Comparison of ENCODE assay signal across 30 mouse cellular contexts in genomic region chr9:46144976-46145375, GRCm38 (mm10).
A peak's percentile ranks its signal among the peaks of the same experiment; 100 is the strongest.
DNase-seq lines count a peak whose midpoint lies in the region; ATAC-seq and TF ChIP-seq lines count a peak whose summit lies in the region.
"Had no signal": no experiment of that assay in that cellular context is flagged by ENCODE, and none has a peak within 500 bp of the region (broad histone marks: within the 10 kb centered on the region; RNA-seq: fewer than 3 reads in every experiment).

No protein-coding gene starts in this region.

- ATAC-seq in megakaryocyte progenitor cell, adult 5-6 weeks (replicated peaks; ENCODE audit: poor library complexity) = 0 out of 2 replicates have a peak, but pooled peaks have one; percentile 35
- no peak for ATAC-seq in midbrain, postnatal 0 days (ENCODE audit: low FRiP score)
- no peak for ATAC-seq in kidney, embryonic 14.5 days (ENCODE audit: low FRiP score, low TSS enrichment)
- ATAC-seq: forebrain, embryonic 14.5 days; forebrain, postnatal 0 days; intestine, embryonic 15.5 days; Patski had no signal

- TF ChIP-seq CTCF in thymus, adult 2 months (IDR thresholded peaks at IDR 0.05; ENCODE audit: borderline replicate concordance, control insufficient read depth, extremely low read depth, insufficient read depth, low read length, poor library complexity) = no peak
- TF ChIP-seq CTCF in midbrain, postnatal 0 days (IDR thresholded peaks at IDR 0.05) = no peak

- no peak overlapping the region for H3K27ac ChIP-seq in thymus, adult 2 months (ENCODE audit: control insufficient read depth, insufficient read depth, low read length)
- H3K27ac ChIP-seq in midbrain, postnatal 0 days (ENCODE audit: low read depth, low read length) = no peak overlapping the region
- H3K27ac ChIP-seq in kidney, embryonic 14.5 days (ENCODE audit: low read depth, low read length) = no peak overlapping the region
- H3K27ac ChIP-seq: gastrocnemius, adult 2 months; heart, embryonic 10.5 days; heart, embryonic 13.5 days; hindbrain, embryonic 12.5 days; hindbrain, embryonic 15.5 days; intestine, embryonic 15.5 days had no signal

- 50% methylated on average over 6 of the region's 6 CpGs for WGBS in thymus, adult 2 months
- WGBS in midbrain, postnatal 0 days = 75% methylated on average over 6 of the region's 6 CpGs
- WGBS in kidney, embryonic 14.5 days = 88% methylated on average over 6 of the region's 6 CpGs

- H3K4me2 ChIP-seq in midbrain, postnatal 0 days (ENCODE audit: low read depth, low read length, poor library complexity, severe bottlenecking) = no peak overlapping the region
- no peak overlapping the region for H3K4me2 ChIP-seq in kidney, embryonic 14.5 days (replicated peaks; ENCODE audit: low read depth, low read length)
- H3K4me2 ChIP-seq: heart, embryonic 13.5 days; hindbrain, embryonic 12.5 days; hindbrain, embryonic 15.5 days; intestine, embryonic 15.5 days had no signal

- H3K4me3 ChIP-seq in thymus, adult 2 months (ENCODE audit: control insufficient read depth, insufficient read depth, low read length) = no peak overlapping the region
- no peak overlapping the region for H3K4me3 ChIP-seq in midbrain, postnatal 0 days (ENCODE audit: low read depth, low read length)
- H3K4me3 ChIP-seq in kidney, embryonic 14.5 days (ENCODE audit: low read length) = no peak overlapping the region
- H3K4me3 ChIP-seq: gastrocnemius, adult 2 months; heart, embryonic 10.5 days; heart, embryonic 13.5 days; hindbrain, embryonic 12.5 days; hindbrain, embryonic 15.5 days; intestine, embryonic 15.5 days had no signal

- no peak for TF ChIP-seq POLR2A in thymus, adult 2 months (IDR thresholded peaks at IDR 0.05; ENCODE audit: control insufficient read depth, extremely low read depth, insufficient read depth, low read length, poor library complexity)

- no peak overlapping the region for H3K9ac ChIP-seq in midbrain, postnatal 0 days (replicated peaks; ENCODE audit: low read length, poor library complexity, severe bottlenecking)
- H3K9ac ChIP-seq in kidney, embryonic 14.5 days (ENCODE audit: low read depth, low read length) = no peak overlapping the region
- H3K9ac ChIP-seq: forebrain, postnatal 0 days; heart, embryonic 13.5 days; hindbrain, embryonic 12.5 days; hindbrain, embryonic 15.5 days; intestine, embryonic 15.5 days had no signal

- no peaks in the 10 kb centered on the region for H3K36me3 ChIP-seq in thymus, adult 2 months (ENCODE audit: control insufficient read depth, insufficient read depth, low read length)
- H3K36me3 ChIP-seq in splenic B cell, adult 2 months (ENCODE audit: control insufficient read depth, insufficient read depth, low read length, poor library complexity, severe bottlenecking) = no peaks in the 10 kb centered on the region
- no peaks in the 10 kb centered on the region for H3K36me3 ChIP-seq in midbrain, postnatal 0 days (ENCODE audit: insufficient read depth, low read length)
- no peaks in the 10 kb centered on the region for H3K36me3 ChIP-seq in kidney, embryonic 14.5 days (ENCODE audit: control insufficient read depth, insufficient read depth, low read length)
- H3K36me3 ChIP-seq: heart, embryonic 13.5 days; hindbrain, embryonic 12.5 days; hindbrain, embryonic 15.5 days; intestine, embryonic 15.5 days had no signal

- H3K27me3 ChIP-seq in thymus, adult 2 months (ENCODE audit: control insufficient read depth, insufficient read depth, low read length) = no peaks in the 10 kb centered on the region
- no peaks in the 10 kb centered on the region for H3K27me3 ChIP-seq in splenic B cell, adult 2 months (ENCODE audit: control insufficient read depth, insufficient read depth, low read length, poor library complexity, severe bottlenecking)
- H3K27me3 ChIP-seq in midbrain, postnatal 0 days (ENCODE audit: insufficient read depth, low read length) = no peaks in the 10 kb centered on the region
- H3K27me3 ChIP-seq in kidney, embryonic 14.5 days (ENCODE audit: control insufficient read depth, insufficient read depth, low read length) = no peaks in the 10 kb centered on the region
- H3K27me3 ChIP-seq: CH12.LX; heart, embryonic 13.5 days; hindbrain, embryonic 12.5 days; hindbrain, embryonic 15.5 days; intestine, embryonic 15.5 days; Patski had no signal

- H3K9me3 ChIP-seq in midbrain, postnatal 0 days (ENCODE audit: low read length) = no peaks in the 10 kb centered on the region
- H3K9me3 ChIP-seq in kidney, embryonic 14.5 days (ENCODE audit: control insufficient read depth, low read length) = no peaks in the 10 kb centered on the region
- H3K9me3 ChIP-seq: G1E; heart, embryonic 10.5 days; heart, embryonic 13.5 days; hindbrain, embryonic 12.5 days; hindbrain, embryonic 15.5 days; intestine, embryonic 15.5 days had no signal

- peak; percentile 16 for DNase-seq in thymus, adult 2 months
- no peak for DNase-seq in thymus, adult 18-20 months
- DNase-seq in T-cell, adult 2 months (ENCODE audit: low spot score) = peak; percentile 47
- peak; percentile 19 for DNase-seq in splenic B cell, adult 2 months (ENCODE audit: low read depth, low spot score)
- no peak for DNase-seq in midbrain, postnatal 0 days (ENCODE audit: low spot score)
- DNase-seq in right cerebral cortex, postnatal 25 days = no peak
- DNase-seq: adrenal gland, adult 2 months; adrenal gland, postnatal 14 days; B cell, adult 2 months; cerebellum, adult 11-12 months; cerebellum, adult 8-10 months; cerebellum, postnatal 10 days; cerebellum, postnatal 36 days; forebrain, postnatal 0 days; gastrocnemius, adult 2 months; gastrocnemius, postnatal 14 days; heart, adult 18-20 months; heart, postnatal 14 days; heart, postnatal 4 days had no signal

- peaks cover 6% of the 10 kb centered on the region for H3K4me1 ChIP-seq in thymus, adult 2 months (replicated peaks; ENCODE audit: control insufficient read depth, insufficient read depth, low read length)
- H3K4me1 ChIP-seq in midbrain, postnatal 0 days (ENCODE audit: insufficient read depth, low read length) = no peaks in the 10 kb centered on the region
- H3K4me1 ChIP-seq in kidney, embryonic 14.5 days (ENCODE audit: control insufficient read depth, insufficient read depth, low read length) = peaks cover 4% of the 10 kb centered on the region; the same call in 1 of the 2 replicates
- H3K4me1 ChIP-seq: hindbrain, embryonic 15.5 days had no signal

Comparison
In these comparisons a context has a peak if more than half of its experiments do, and no peak if none do; other contexts are left out.
1. DNase-seq: peak in thymus, adult 2 months (single experiment), T-cell, adult 2 months (single experiment) and splenic B cell, adult 2 months (single experiment); none in thymus, adult 18-20 months (0 of 2), midbrain, postnatal 0 days (single experiment) and right cerebral cortex, postnatal 25 days (single experiment).